Mouse (Mus musculus): ENCODE results near the gene Slitrk5. TPM values are rescaled to one million over a fixed set of nuclear protein-coding genes. Genes with fewer than 3 reads are reported as not detected.

Gene Slitrk5
- 12.9 and 13.2 TPM in 2 replicates for polyA plus RNA-seq (2012; rRNA removed)

- H3K4me1 ChIP-seq (ENCODE audit: control insufficient read depth, insufficient read depth, low read length) = no peaks in the 10 kb centered on the region
- no peaks in the 10 kb centered on the region for H3K27me3 ChIP-seq (ENCODE audit: control insufficient read depth, insufficient read depth, low read length)
- peak within 1 kb of the TSS; percentile 96 for H3K4me3 ChIP-seq (replicated peaks; ENCODE audit: insufficient read depth, low read depth, low read length)
- H3K27ac ChIP-seq (ENCODE audit: insufficient read depth, low read length) = peak within 1 kb of the TSS; percentile 73
- TF ChIP-seq POLR2A (IDR thresholded peaks at IDR 0.05; ENCODE audit: borderline replicate concordance, insufficient read depth, low read length) = no peak
- TF ChIP-seq CTCF (IDR thresholded peaks at IDR 0.05; ENCODE audit: borderline replicate concordance, insufficient read depth, low read depth, low read length) = peak; percentile 84
- WGBS = under 1% methylated on average over 22 of the region's 22 CpGs
- DNase-seq = peak; percentile 92 to 96
Measured at GRCm38 (mm10) chr14:111674664-111675147, at the start of gene Slitrk5. Slitrk5 (plus strand) TSS chr14:111675097.

GRCm38 (mm10) chr14:111672942-111673341 is 2.0 kb upstream of the Slitrk5 start:
- 25% methylated on average over 1 of the region's 1 CpGs for WGBS
- peak in 1 of 2 experiments; percentile 15 for DNase-seq
- H3K4me1 ChIP-seq (ENCODE audit: control insufficient read depth, insufficient read depth, low read length) = no peaks in the 10 kb centered on the region
- TF ChIP-seq CTCF (IDR thresholded peaks at IDR 0.05; ENCODE audit: borderline replicate concordance, insufficient read depth, low read depth, low read length) (peak; percentile 11; the same call in 1 of the 2 replicates), POLR2A (IDR thresholded peaks at IDR 0.05; ENCODE audit: borderline replicate concordance, insufficient read depth, low read length) (no peak)
- H3K27ac ChIP-seq (ENCODE audit: insufficient read depth, low read length) = no peak overlapping the region
- no peaks in the 10 kb centered on the region for H3K27me3 ChIP-seq (ENCODE audit: control insufficient read depth, insufficient read depth, low read length)
- H3K4me3 ChIP-seq (replicated peaks; ENCODE audit: insufficient read depth, low read depth, low read length) = no peak overlapping the region

GRCm38 (mm10) chr14:111675211-111676165 is 591 bp downstream of the Slitrk5 start:
- no peak for TF ChIP-seq POLR2A (IDR thresholded peaks at IDR 0.05; ENCODE audit: borderline replicate concordance, insufficient read depth, low read length)
- no peak for TF ChIP-seq CTCF (IDR thresholded peaks at IDR 0.05; ENCODE audit: borderline replicate concordance, insufficient read depth, low read depth, low read length)
- peak overlapping the region; percentile 96 for H3K4me3 ChIP-seq (replicated peaks; ENCODE audit: insufficient read depth, low read depth, low read length)
- H3K27ac ChIP-seq (ENCODE audit: insufficient read depth, low read length) = peak overlapping the region; percentile 73
- peak; percentile 72 to 74 for DNase-seq
- H3K4me1 ChIP-seq (ENCODE audit: control insufficient read depth, insufficient read depth, low read length) = 0 out of 2 replicates have a peak, but pooled peaks cover 4% of the 10 kb centered on the region
- no peaks in the 10 kb centered on the region for H3K27me3 ChIP-seq (ENCODE audit: control insufficient read depth, insufficient read depth, low read length)
- under 1% methylated on average over 83 of the region's 94 CpGs for WGBS

- no peak overlapping the region for H3K27ac ChIP-seq (ENCODE audit: insufficient read depth, low read length)
- no peak for TF ChIP-seq POLR2A (IDR thresholded peaks at IDR 0.05; ENCODE audit: borderline replicate concordance, insufficient read depth, low read length)
- TF ChIP-seq CTCF (IDR thresholded peaks at IDR 0.05; ENCODE audit: borderline replicate concordance, insufficient read depth, low read depth, low read length) = no peak
Measured at GRCm38 (mm10) chr14:111676166-111676581, 1.3 kb downstream of the Slitrk5 start.

GRCm38 (mm10) chr14:111676851-111677291 is 2.0 kb downstream of the Slitrk5 start:
- no peak overlapping the region for H3K27ac ChIP-seq (ENCODE audit: insufficient read depth, low read length)
- no peaks in the 10 kb centered on the region for H3K27me3 ChIP-seq (ENCODE audit: control insufficient read depth, insufficient read depth, low read length)
- no peak for TF ChIP-seq POLR2A (IDR thresholded peaks at IDR 0.05; ENCODE audit: borderline replicate concordance, insufficient read depth, low read length)
- no peak for TF ChIP-seq CTCF (IDR thresholded peaks at IDR 0.05; ENCODE audit: borderline replicate concordance, insufficient read depth, low read depth, low read length)
- H3K4me1 ChIP-seq (ENCODE audit: control insufficient read depth, insufficient read depth, low read length) = 0 out of 2 replicates have a peak, but pooled peaks cover 8% of the 10 kb centered on the region
- WGBS = under 1% methylated on average over 18 of the region's 18 CpGs
- peak overlapping the region; percentile 96 for H3K4me3 ChIP-seq (replicated peaks; ENCODE audit: insufficient read depth, low read depth, low read length)
- DNase-seq = peak; percentile 44 to 48

More at GRCm38 (mm10) chr14:111676166-111676581, 1.3 kb downstream of the Slitrk5 start:
- DNase-seq = peak in 1 of 2 experiments; percentile 59
- Histone ChIP-seq H3K27me3 (ENCODE audit: control insufficient read depth, insufficient read depth, low read length) (no peaks in the 10 kb centered on the region), H3K4me3 (replicated peaks; ENCODE audit: insufficient read depth, low read depth, low read length) (peak overlapping the region; percentile 96), H3K4me1 (ENCODE audit: control insufficient read depth, insufficient read depth, low read length) (0 out of 2 replicates have a peak, but pooled peaks cover 8% of the 10 kb centered on the region)
- WGBS = under 1% methylated on average over 19 of the region's 19 CpGs

- H3K4me1 ChIP-seq (ENCODE audit: control insufficient read depth, insufficient read depth, low read length) = 0 out of 2 replicates have a peak, but pooled peaks cover 8% of the 10 kb centered on the region
- WGBS = 8% methylated on average over 17 of the region's 17 CpGs
- DNase-seq = peak; percentile 16 to 19
- H3K27ac ChIP-seq (ENCODE audit: insufficient read depth, low read length) = no peak overlapping the region
- H3K27me3 ChIP-seq (ENCODE audit: control insufficient read depth, insufficient read depth, low read length) = no peaks in the 10 kb centered on the region
- no peak for TF ChIP-seq POLR2A (IDR thresholded peaks at IDR 0.05; ENCODE audit: borderline replicate concordance, insufficient read depth, low read length)
- TF ChIP-seq CTCF (IDR thresholded peaks at IDR 0.05; ENCODE audit: borderline replicate concordance, insufficient read depth, low read depth, low read length) = no peak
- peak overlapping the region; percentile 96 for H3K4me3 ChIP-seq (replicated peaks; ENCODE audit: insufficient read depth, low read depth, low read length)
Measured at GRCm38 (mm10) chr14:111677361-111678070, 2.6 kb downstream of the Slitrk5 start.

GRCm38 (mm10) chr14:111680271-111680670 is 5.4 kb downstream of the Slitrk5 start:
- WGBS = 81% methylated on average over 8 of the region's 8 CpGs
- H3K4me3 ChIP-seq (replicated peaks; ENCODE audit: insufficient read depth, low read depth, low read length) = no peak overlapping the region
- peak; percentile 4 to 13 for DNase-seq
- H3K27me3 ChIP-seq (ENCODE audit: control insufficient read depth, insufficient read depth, low read length) = no peaks in the 10 kb centered on the region
- TF ChIP-seq POLR2A (IDR thresholded peaks at IDR 0.05; ENCODE audit: borderline replicate concordance, insufficient read depth, low read length) (no peak), CTCF (IDR thresholded peaks at IDR 0.05; ENCODE audit: borderline replicate concordance, insufficient read depth, low read depth, low read length) (no peak)
- no peak overlapping the region for H3K27ac ChIP-seq (ENCODE audit: insufficient read depth, low read length)
- 0 out of 2 replicates have a peak, but pooled peaks cover 8% of the 10 kb centered on the region for H3K4me1 ChIP-seq (ENCODE audit: control insufficient read depth, insufficient read depth, low read length)

All from cerebellum, adult 2 months (tissue).